17 mouse cellular contexts compared by ENCODE assay signal in genomic region chr7:120838436-120839160, GRCm38 (mm10). TPM values are rescaled to one million over a fixed set of nuclear protein-coding genes. Genes with fewer than 3 reads are reported as not detected.
DNase-seq lines count a peak whose midpoint lies in the region; ATAC-seq and TF ChIP-seq lines count a peak whose summit lies in the region.
"Had no signal": no experiment of that assay in that cellular context is flagged by ENCODE, and none has a peak within 500 bp of the region (broad histone marks: within the 10 kb centered on the region; RNA-seq: fewer than 3 reads in every experiment).

No protein-coding gene starts in this region.

- no peaks in the 10 kb centered on the region for H3K36me3 ChIP-seq in hindbrain, embryonic 10.5 days
- H3K36me3 ChIP-seq in hindbrain, embryonic 14.5 days (replicated peaks; ENCODE audit: control insufficient read depth, insufficient read depth) = no peaks in the 10 kb centered on the region
- no peaks in the 10 kb centered on the region for H3K36me3 ChIP-seq in embryonic facial prominence, embryonic 13.5 days
- H3K36me3 ChIP-seq in stomach, embryonic 16.5 days (ENCODE audit: control insufficient read depth, insufficient read depth, low read length) = no peaks in the 10 kb centered on the region
- no peaks in the 10 kb centered on the region for H3K36me3 ChIP-seq in lung, postnatal 0 days (ENCODE audit: insufficient read depth, low read length)
- H3K36me3 ChIP-seq: heart, embryonic 13.5 days; hindbrain, embryonic 15.5 days had no signal

- H3K27ac ChIP-seq in hindbrain, embryonic 10.5 days = peak overlapping the region; percentile 29; the same call in 1 of the 2 replicates
- H3K27ac ChIP-seq in hindbrain, embryonic 14.5 days = no peak overlapping the region
- H3K27ac ChIP-seq in embryonic facial prominence, embryonic 13.5 days = peak overlapping the region; percentile 56; the same call in 1 of the 2 replicates
- H3K27ac ChIP-seq in stomach, embryonic 16.5 days (ENCODE audit: low read length) = peak overlapping the region; percentile 68
- H3K27ac ChIP-seq in lung, postnatal 0 days (ENCODE audit: low read length) = no peak overlapping the region
- H3K27ac ChIP-seq: heart, embryonic 13.5 days; hindbrain, embryonic 15.5 days had no signal

- H3K4me1 ChIP-seq in hindbrain, embryonic 10.5 days (replicated peaks) = peaks cover 26% of the 10 kb centered on the region
- H3K4me1 ChIP-seq in hindbrain, embryonic 14.5 days (replicated peaks; ENCODE audit: control insufficient read depth, insufficient read depth, low read length) = no peaks in the 10 kb centered on the region
- peaks cover 11% of the 10 kb centered on the region; the same call in 1 of the 2 replicates for H3K4me1 ChIP-seq in embryonic facial prominence, embryonic 13.5 days
- H3K4me1 ChIP-seq in stomach, embryonic 16.5 days (ENCODE audit: control insufficient read depth, insufficient read depth, low read length) = no peaks in the 10 kb centered on the region
- no peaks in the 10 kb centered on the region for H3K4me1 ChIP-seq in lung, postnatal 0 days (ENCODE audit: insufficient read depth, low read depth, low read length)

- 79% methylated on average over 5 of the region's 5 CpGs for WGBS in hindbrain, embryonic 10.5 days
- 69% methylated on average over 5 of the region's 5 CpGs for WGBS in hindbrain, embryonic 14.5 days
- 71% methylated on average over 5 of the region's 5 CpGs for WGBS in embryonic facial prominence, embryonic 13.5 days
- 52% methylated on average over 5 of the region's 5 CpGs for WGBS in stomach, embryonic 16.5 days
- 63% methylated on average over 5 of the region's 5 CpGs for WGBS in lung, postnatal 0 days

- H3K4me3 ChIP-seq in hindbrain, embryonic 10.5 days = no peak overlapping the region
- H3K4me3 ChIP-seq in hindbrain, embryonic 14.5 days (replicated peaks; ENCODE audit: low read length) = no peak overlapping the region
- H3K4me3 ChIP-seq in embryonic facial prominence, embryonic 13.5 days = no peak overlapping the region
- no peak overlapping the region for H3K4me3 ChIP-seq in stomach, embryonic 16.5 days (replicated peaks; ENCODE audit: low read length)
- H3K4me3 ChIP-seq in lung, postnatal 0 days (ENCODE audit: low read depth, low read length) = no peak overlapping the region
- H3K4me3 ChIP-seq: heart, embryonic 13.5 days; hindbrain, embryonic 15.5 days had no signal

- no peak for TF ChIP-seq EP300 in lung, postnatal 0 days (IDR thresholded peaks at IDR 0.05)

- no peak for TF ChIP-seq CTCF in lung, postnatal 0 days (IDR thresholded peaks at IDR 0.05)

- DNase-seq in hindbrain, embryonic 10.5 days (ENCODE audit: low spot score) = no peak
- DNase-seq in hindbrain, embryonic 14.5 days (ENCODE audit: low spot score) = no peak
- peak; percentile 68 for DNase-seq in urinary bladder, postnatal 14 days (ENCODE audit: low spot score)
- no peak for DNase-seq in urinary bladder, postnatal 4 days (ENCODE audit: low spot score in 2 of 2)
- no peak for DNase-seq in lung, postnatal 0 days (ENCODE audit: low spot score)
- DNase-seq in layer of hippocampus, adult 9-11 months = no peak
- DNase-seq: thymus, adult 2 months had no signal

- no peak overlapping the region for H3K4me2 ChIP-seq in hindbrain, embryonic 14.5 days (replicated peaks)
- H3K4me2 ChIP-seq in embryonic facial prominence, embryonic 13.5 days = no peak overlapping the region
- 0 out of 2 replicates have a peak overlapping the region, but pooled peaks have one; percentile 4 for H3K4me2 ChIP-seq in stomach, embryonic 16.5 days (ENCODE audit: low read depth, low read length)
- no peak overlapping the region for H3K4me2 ChIP-seq in lung, postnatal 0 days (replicated peaks; ENCODE audit: low read depth, low read length)
- H3K4me2 ChIP-seq: heart, embryonic 13.5 days; hindbrain, embryonic 15.5 days had no signal

- H3K9ac ChIP-seq in hindbrain, embryonic 14.5 days = no peak overlapping the region
- no peak overlapping the region for H3K9ac ChIP-seq in embryonic facial prominence, embryonic 13.5 days
- H3K9ac ChIP-seq in stomach, embryonic 16.5 days (ENCODE audit: low read length) = peak overlapping the region; percentile 40; the same call in 1 of the 2 replicates
- H3K9ac ChIP-seq in lung, postnatal 0 days (replicated peaks; ENCODE audit: low read depth) = no peak overlapping the region
- H3K9ac ChIP-seq: heart, embryonic 13.5 days; hindbrain, embryonic 15.5 days had no signal

- H3K9me3 ChIP-seq in hindbrain, embryonic 10.5 days = no peaks in the 10 kb centered on the region
- no peaks in the 10 kb centered on the region for H3K9me3 ChIP-seq in hindbrain, embryonic 14.5 days (ENCODE audit: control insufficient read depth, low read length)
- H3K9me3 ChIP-seq in embryonic facial prominence, embryonic 13.5 days = no peaks in the 10 kb centered on the region
- no peaks in the 10 kb centered on the region for H3K9me3 ChIP-seq in stomach, embryonic 16.5 days (replicated peaks; ENCODE audit: control insufficient read depth, low read length)
- no peaks in the 10 kb centered on the region for H3K9me3 ChIP-seq in lung, postnatal 0 days (ENCODE audit: low read length)
- H3K9me3 ChIP-seq: heart, embryonic 13.5 days; hindbrain, embryonic 15.5 days had no signal

- 0 out of 2 replicates have a peak, but pooled peaks cover 8% of the 10 kb centered on the region for H3K27me3 ChIP-seq in hindbrain, embryonic 10.5 days (ENCODE audit: insufficient read depth, poor library complexity, severe bottlenecking)
- H3K27me3 ChIP-seq in hindbrain, embryonic 14.5 days (ENCODE audit: control insufficient read depth, insufficient read depth, low read length) = no peaks in the 10 kb centered on the region
- H3K27me3 ChIP-seq in embryonic facial prominence, embryonic 13.5 days = no peaks in the 10 kb centered on the region
- no peaks in the 10 kb centered on the region for H3K27me3 ChIP-seq in stomach, embryonic 16.5 days (ENCODE audit: control insufficient read depth, insufficient read depth, low read length)
- no peaks in the 10 kb centered on the region for H3K27me3 ChIP-seq in lung, postnatal 0 days (replicated peaks; ENCODE audit: insufficient read depth, low read length)
- H3K27me3 ChIP-seq: heart, embryonic 13.5 days; hindbrain, embryonic 15.5 days had no signal

- no peak for ATAC-seq in hindbrain, embryonic 14.5 days (ENCODE audit: low FRiP score)
- ATAC-seq in embryonic facial prominence, embryonic 13.5 days (ENCODE audit: insufficient number of reproducible peaks, insufficient read depth, low FRiP score, low TSS enrichment, low read depth) = no peak
- ATAC-seq in stomach, embryonic 16.5 days (ENCODE audit: insufficient read depth, low FRiP score) = no peak
- ATAC-seq in lung, postnatal 0 days = no peak

RNA-seq across cellular contexts. Expression of gene Eef2k, which starts 4.0 kb away (rescaled TPM):
- 26.9 and 30.1 TPM in 2 replicates for polyA plus RNA-seq in hindbrain, embryonic 10.5 days (2016; fragmentation: Nextera tagmentation; extraction: Ambion mirVana)
- polyA plus RNA-seq in hindbrain, embryonic 14.5 days (2014; fragmentation: Nextera tagmentation; extraction: Ambion mirVana) = 15.0 and 15.9 TPM in 2 replicates
- polyA plus RNA-seq in embryonic facial prominence, embryonic 13.5 days (2015; fragmentation: Nextera tagmentation; extraction: Ambion mirVana) = 36.6 and 39.4 TPM in 2 replicates
- polyA plus RNA-seq in stomach, embryonic 16.5 days (2015; fragmentation: Nextera tagmentation; extraction: Ambion mirVana) = 76.0 and 80.6 TPM in 2 replicates
- 16.0 and 16.8 TPM in 2 replicates for polyA plus RNA-seq in lung, postnatal 0 days (2015; fragmentation: Nextera tagmentation; extraction: Ambion mirVana)

RNA-seq across cellular contexts. Expression of gene Gm5737, which starts 26.4 kb away (rescaled TPM):
- polyA plus RNA-seq in hindbrain, embryonic 10.5 days (2016; fragmentation: Nextera tagmentation; extraction: Ambion mirVana) = not detected in 2 replicates
- not detected in 2 replicates for polyA plus RNA-seq in hindbrain, embryonic 14.5 days (2014; fragmentation: Nextera tagmentation; extraction: Ambion mirVana)
- not detected in 2 replicates for polyA plus RNA-seq in embryonic facial prominence, embryonic 13.5 days (2015; fragmentation: Nextera tagmentation; extraction: Ambion mirVana)
- polyA plus RNA-seq in stomach, embryonic 16.5 days (2015; fragmentation: Nextera tagmentation; extraction: Ambion mirVana) = not detected in 2 replicates
- not detected in 2 replicates for polyA plus RNA-seq in lung, postnatal 0 days (2015; fragmentation: Nextera tagmentation; extraction: Ambion mirVana)
- polyA plus RNA-seq: cortical plate, adult 2 months; frontal cortex, adult 2 months; heart, embryonic 13.5 days; kidney, embryonic 16.5 days; limb, embryonic 11.5 days; lung, embryonic 16.5 days; spleen, adult 2 months had no signal

Comparison
In these comparisons a context has a peak if more than half of its experiments do, and no peak if none do; other contexts are left out.
1. H3K27ac ChIP-seq: peak in hindbrain, embryonic 10.5 days (single experiment), embryonic facial prominence, embryonic 13.5 days (single experiment) and stomach, embryonic 16.5 days (single experiment); none in hindbrain, embryonic 14.5 days (single experiment) and lung, postnatal 0 days (single experiment).